Mouse (Mus musculus): ENCODE results near the gene Cnpy3.

- TF ChIP-seq POLR2A (IDR thresholded peaks at IDR 0.05; ENCODE audit: insufficient read length, low read depth) = no peak
- TF ChIP-seq CEBPB (IDR thresholded peaks at IDR 0.05; ENCODE audit: insufficient read depth, poor library complexity, severe bottlenecking) = no peak
- TF ChIP-seq E2F4 (IDR thresholded peaks at IDR 0.05; ENCODE audit: insufficient read depth) = no peak
- TF ChIP-seq TCF3 (IDR thresholded peaks at IDR 0.05; ENCODE audit: insufficient read length, low read depth) = no peak
Measured at GRCm38 (mm10) chr17:46699245-46699644, 52.8 kb downstream of the Cnpy3 start.

Data from myocyte (in vitro differentiated cells).